In the genomic region with DNA sequence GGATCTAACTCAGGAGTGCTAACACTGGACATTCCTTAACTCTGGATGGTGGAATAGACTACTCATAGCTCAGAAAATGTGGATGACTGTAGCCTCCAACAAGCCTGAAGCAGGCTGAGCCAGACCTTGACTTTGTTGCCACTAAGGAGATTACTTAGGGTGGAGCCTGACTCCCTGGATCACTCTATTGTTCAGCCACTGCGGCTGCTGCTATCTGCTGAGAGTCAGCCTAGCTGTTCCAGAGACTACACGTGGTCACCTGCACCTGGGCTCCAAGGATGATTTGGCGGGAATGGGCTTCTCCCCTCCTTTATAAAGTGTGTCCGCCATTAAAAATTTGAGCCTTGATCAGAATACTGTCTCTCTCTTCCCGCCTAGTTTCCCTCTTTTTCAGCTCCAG, we compare ENCODE assay signal across 26 mouse cellular contexts.
"Had no signal": no experiment of that assay in that cellular context is flagged by ENCODE, and none has a peak within 500 bp of the region (broad histone marks: within the 10 kb centered on the region; RNA-seq: fewer than 3 reads in every experiment).

No protein-coding gene starts in this region.

- H3K9me3 ChIP-seq: embryonic facial prominence, embryonic 10.5 days; embryonic facial prominence, embryonic 12.5 days; embryonic facial prominence, embryonic 13.5 days; embryonic facial prominence, embryonic 15.5 days; forebrain, embryonic 10.5 days; forebrain, embryonic 12.5 days; forebrain, embryonic 13.5 days; forebrain, embryonic 15.5 days; heart, embryonic 10.5 days had no signal

- H3K4me1 ChIP-seq: embryonic facial prominence, embryonic 10.5 days; embryonic facial prominence, embryonic 12.5 days; embryonic facial prominence, embryonic 13.5 days; embryonic facial prominence, embryonic 15.5 days; forebrain, embryonic 10.5 days; forebrain, embryonic 12.5 days; forebrain, embryonic 13.5 days; forebrain, embryonic 15.5 days; heart, embryonic 10.5 days had no signal

- DNase-seq: cerebellum, postnatal 10 days; cerebellum, postnatal 14 days; cerebellum, postnatal 25 days; cerebellum, postnatal 36 days; embryo, embryonic 11 days; forebrain, postnatal 0 days; gastrocnemius, adult 2 months; gastrocnemius, postnatal 10 days; gastrocnemius, postnatal 14 days; gastrocnemius, postnatal 25 days; gastrocnemius, postnatal 36 days; heart, adult 11 months; heart, adult 18-20 months; heart, adult 2 months had no signal

- H3K27ac ChIP-seq: embryonic facial prominence, embryonic 10.5 days; embryonic facial prominence, embryonic 12.5 days; embryonic facial prominence, embryonic 13.5 days; embryonic facial prominence, embryonic 15.5 days; forebrain, embryonic 10.5 days; forebrain, embryonic 12.5 days; forebrain, embryonic 13.5 days; forebrain, embryonic 15.5 days; gastrocnemius, adult 2 months; heart, adult 2 months; heart, embryonic 10.5 days had no signal

- H3K9ac ChIP-seq: embryonic facial prominence, embryonic 12.5 days; embryonic facial prominence, embryonic 13.5 days; embryonic facial prominence, embryonic 15.5 days; forebrain, embryonic 12.5 days; forebrain, embryonic 13.5 days; forebrain, embryonic 15.5 days; forebrain, postnatal 0 days had no signal

- H3K27me3 ChIP-seq: embryonic facial prominence, embryonic 13.5 days; embryonic facial prominence, embryonic 15.5 days; forebrain, embryonic 12.5 days; forebrain, embryonic 13.5 days; forebrain, embryonic 15.5 days had no signal

- H3K4me2 ChIP-seq: embryonic facial prominence, embryonic 12.5 days; embryonic facial prominence, embryonic 13.5 days; embryonic facial prominence, embryonic 15.5 days; forebrain, embryonic 12.5 days; forebrain, embryonic 13.5 days; forebrain, embryonic 15.5 days had no signal

- H3K36me3 ChIP-seq: embryonic facial prominence, embryonic 10.5 days; embryonic facial prominence, embryonic 12.5 days; embryonic facial prominence, embryonic 13.5 days; embryonic facial prominence, embryonic 15.5 days; forebrain, embryonic 10.5 days; forebrain, embryonic 12.5 days; forebrain, embryonic 15.5 days; heart, embryonic 10.5 days had no signal

- ATAC-seq: forebrain, embryonic 13.5 days; forebrain, embryonic 14.5 days; forebrain, embryonic 15.5 days; forebrain, embryonic 16.5 days; forebrain, postnatal 0 days had no signal

- H3K4me3 ChIP-seq: embryonic facial prominence, embryonic 10.5 days; embryonic facial prominence, embryonic 12.5 days; embryonic facial prominence, embryonic 13.5 days; embryonic facial prominence, embryonic 15.5 days; erythroblast, embryonic 14.5 days; forebrain, embryonic 10.5 days; forebrain, embryonic 12.5 days; forebrain, embryonic 13.5 days; forebrain, embryonic 15.5 days; gastrocnemius, adult 2 months; heart, adult 2 months; heart, embryonic 10.5 days had no signal
